Mouse (Mus musculus): Measurements from ENCODE around the gene Fgfr2.

Gene Fgfr2

GRCm38 (mm10) chr7:132213460-132213859 is 909.7 kb downstream of the Fgfr2 start:
- DNase-seq (ENCODE audit: low spot score), result peak; percentile 68

GRCm38 (mm10) chr7:132211920-132212701 is 911.0 kb downstream of the Fgfr2 start:
- DNase-seq (ENCODE audit: low spot score), result no peak

- no peak for DNase-seq (ENCODE audit: low spot score)
Measured at GRCm38 (mm10) chr7:132210616-132211015, 912.5 kb downstream of the Fgfr2 start.

GRCm38 (mm10) chr7:132208946-132209651 is 914.1 kb downstream of the Fgfr2 start:
- DNase-seq (ENCODE audit: low spot score), result no peak

- no peak for DNase-seq (ENCODE audit: low spot score)
Measured at GRCm38 (mm10) chr7:132204073-132204612, 919.0 kb downstream of the Fgfr2 start.

- DNase-seq (ENCODE audit: low spot score), result no peak
Measured at GRCm38 (mm10) chr7:132199686-132200085, 923.5 kb downstream of the Fgfr2 start.

- DNase-seq (ENCODE audit: low spot score), result no peak
Measured at GRCm38 (mm10) chr7:132198806-132199205, 924.3 kb downstream of the Fgfr2 start.

- no peak for DNase-seq (ENCODE audit: low spot score)
Measured at GRCm38 (mm10) chr7:132197817-132198475, 925.2 kb downstream of the Fgfr2 start.

GRCm38 (mm10) chr7:132196581-132196980 is 926.6 kb downstream of the Fgfr2 start:
- DNase-seq (ENCODE audit: low spot score), result no peak

GRCm38 (mm10) chr7:132193606-132194005 is 929.5 kb downstream of the Fgfr2 start:
- no peak for DNase-seq (ENCODE audit: low spot score)

GRCm38 (mm10) chr7:132187456-132187855 is 935.7 kb downstream of the Fgfr2 start:
- no peak for DNase-seq (ENCODE audit: low spot score)

- DNase-seq (ENCODE audit: low spot score), result no peak
Measured at GRCm38 (mm10) chr7:132183892-132184404, 939.2 kb downstream of the Fgfr2 start.

- DNase-seq (ENCODE audit: low spot score), result no peak
Measured at GRCm38 (mm10) chr7:132181586-132182198, 941.5 kb downstream of the Fgfr2 start.

- no peak for DNase-seq (ENCODE audit: low spot score)
Measured at GRCm38 (mm10) chr7:132181042-132181441, 942.1 kb downstream of the Fgfr2 start.

GRCm38 (mm10) chr7:132179049-132179448 is 944.1 kb downstream of the Fgfr2 start:
- DNase-seq (ENCODE audit: low spot score), result no peak

GRCm38 (mm10) chr7:132174787-132175186 is 948.4 kb downstream of the Fgfr2 start:
- no peak for DNase-seq (ENCODE audit: low spot score)

- DNase-seq (ENCODE audit: low spot score), result no peak
Measured at GRCm38 (mm10) chr7:132174296-132174695, 948.9 kb downstream of the Fgfr2 start.

- no peak for DNase-seq (ENCODE audit: low spot score)
Measured at GRCm38 (mm10) chr7:132172220-132172619, 950.9 kb downstream of the Fgfr2 start.

GRCm38 (mm10) chr7:132171716-132172115 is 951.4 kb downstream of the Fgfr2 start:
- no peak for DNase-seq (ENCODE audit: low spot score)

- DNase-seq (ENCODE audit: low spot score), result peak; percentile 37
Measured at GRCm38 (mm10) chr7:132169419-132170169, 953.6 kb downstream of the Fgfr2 start.

- DNase-seq (ENCODE audit: low spot score), result no peak
Measured at GRCm38 (mm10) chr7:132167239-132167638, 955.9 kb downstream of the Fgfr2 start.

All from urinary bladder, postnatal 14 days (tissue).